Mouse (Mus musculus): ENCODE measurements around the gene Naxd. TPM values are rescaled to one million over a fixed set of nuclear protein-coding genes. Genes with fewer than 3 reads are reported as not detected.

Naxd gene
- polyA plus RNA-seq, 1 experiment, result 34.7 TPM

GRCm38 (mm10) chr8:11498786-11499485 lies 1.6 kb downstream of the Naxd start:
- no peak for TF ChIP-seq CTCF (IDR thresholded peaks at IDR 0.05; ENCODE audit: low read depth, low read length)
- no peak for TF ChIP-seq EP300 (IDR thresholded peaks at IDR 0.05; ENCODE audit: insufficient read depth, low read depth, low read length)
- TF ChIP-seq POLR2A (IDR thresholded peaks at IDR 0.05; ENCODE audit: insufficient read depth, low read length), result no peak
- H3K4me1 ChIP-seq (ENCODE audit: control insufficient read depth, insufficient read depth, low read length), result no peaks in the 10 kb centered on the region
- peaks cover 7% of the 10 kb centered on the region for H3K36me3 ChIP-seq (ENCODE audit: control insufficient read depth, insufficient read depth, low read length, poor library complexity, severe bottlenecking)
- peak overlapping the region; percentile 83; the same call in 1 of the 2 replicates for H3K9ac ChIP-seq (ENCODE audit: low read depth, poor library complexity, severe bottlenecking)
- H3K9me3 ChIP-seq (replicated peaks; ENCODE audit: control insufficient read depth, insufficient read depth, low read length, poor library complexity, severe bottlenecking), result no peaks in the 10 kb centered on the region
- H3K4me3 ChIP-seq (ENCODE audit: low read depth, low read length), result no peak overlapping the region
- H3K27ac ChIP-seq (ENCODE audit: insufficient read depth, low read length), result no peak overlapping the region
- no peaks in the 10 kb centered on the region for H3K27me3 ChIP-seq (ENCODE audit: control insufficient read depth, insufficient read depth, low read length, poor library complexity, severe bottlenecking)

- Histone ChIP-seq H3K27me3 (ENCODE audit: control insufficient read depth, insufficient read depth, low read length, poor library complexity, severe bottlenecking) (no peaks in the 10 kb centered on the region), H3K9me3 (replicated peaks; ENCODE audit: control insufficient read depth, insufficient read depth, low read length, poor library complexity, severe bottlenecking) (no peaks in the 10 kb centered on the region), H3K4me3 (ENCODE audit: low read depth, low read length) (no peak overlapping the region), H3K36me3 (ENCODE audit: control insufficient read depth, insufficient read depth, low read length, poor library complexity, severe bottlenecking) (peaks cover 20% of the 10 kb centered on the region), H3K4me1 (ENCODE audit: control insufficient read depth, insufficient read depth, low read length) (no peaks in the 10 kb centered on the region), H3K27ac (ENCODE audit: insufficient read depth, low read length) (no peak overlapping the region), H3K9ac (ENCODE audit: low read depth, poor library complexity, severe bottlenecking) (no peak overlapping the region)
- TF ChIP-seq POLR2A (IDR thresholded peaks at IDR 0.05; ENCODE audit: insufficient read depth, low read length) (no peak), EP300 (IDR thresholded peaks at IDR 0.05; ENCODE audit: insufficient read depth, low read depth, low read length) (no peak), CTCF (IDR thresholded peaks at IDR 0.05; ENCODE audit: low read depth, low read length) (no peak)
Observed at GRCm38 (mm10) chr8:11503476-11504232, 6.3 kb downstream of the Naxd start.

GRCm38 (mm10) chr8:11506074-11506473 lies 8.8 kb downstream of the Naxd start:
- H3K4me3 ChIP-seq (ENCODE audit: low read depth, low read length), result no peak overlapping the region
- no peaks in the 10 kb centered on the region for H3K4me1 ChIP-seq (ENCODE audit: control insufficient read depth, insufficient read depth, low read length)
- TF ChIP-seq EP300 (IDR thresholded peaks at IDR 0.05; ENCODE audit: insufficient read depth, low read depth, low read length) (no peak), CTCF (IDR thresholded peaks at IDR 0.05; ENCODE audit: low read depth, low read length) (no peak), POLR2A (IDR thresholded peaks at IDR 0.05; ENCODE audit: insufficient read depth, low read length) (no peak)
- H3K9me3 ChIP-seq (replicated peaks; ENCODE audit: control insufficient read depth, insufficient read depth, low read length, poor library complexity, severe bottlenecking), result no peaks in the 10 kb centered on the region
- H3K36me3 ChIP-seq (ENCODE audit: control insufficient read depth, insufficient read depth, low read length, poor library complexity, severe bottlenecking), result peaks cover 39% of the 10 kb centered on the region
- H3K27ac ChIP-seq (ENCODE audit: insufficient read depth, low read length), result no peak overlapping the region
- no peaks in the 10 kb centered on the region for H3K27me3 ChIP-seq (ENCODE audit: control insufficient read depth, insufficient read depth, low read length, poor library complexity, severe bottlenecking)
- H3K9ac ChIP-seq (ENCODE audit: low read depth, poor library complexity, severe bottlenecking), result no peak overlapping the region

GRCm38 (mm10) chr8:11506802-11507201 lies 9.5 kb downstream of the Naxd start:
- Histone ChIP-seq H3K4me3 (ENCODE audit: low read depth, low read length) (no peak overlapping the region), H3K36me3 (ENCODE audit: control insufficient read depth, insufficient read depth, low read length, poor library complexity, severe bottlenecking) (peaks cover 47% of the 10 kb centered on the region), H3K9me3 (replicated peaks; ENCODE audit: control insufficient read depth, insufficient read depth, low read length, poor library complexity, severe bottlenecking) (no peaks in the 10 kb centered on the region), H3K27me3 (ENCODE audit: control insufficient read depth, insufficient read depth, low read length, poor library complexity, severe bottlenecking) (no peaks in the 10 kb centered on the region), H3K27ac (ENCODE audit: insufficient read depth, low read length) (no peak overlapping the region), H3K9ac (ENCODE audit: low read depth, poor library complexity, severe bottlenecking) (no peak overlapping the region), H3K4me1 (ENCODE audit: control insufficient read depth, insufficient read depth, low read length) (no peaks in the 10 kb centered on the region)
- peak; percentile 75 for TF ChIP-seq CTCF (IDR thresholded peaks at IDR 0.05; ENCODE audit: low read depth, low read length)
- TF ChIP-seq POLR2A (IDR thresholded peaks at IDR 0.05; ENCODE audit: insufficient read depth, low read length), result no peak

- Histone ChIP-seq H3K27ac (ENCODE audit: insufficient read depth, low read length) (no peak overlapping the region), H3K9ac (ENCODE audit: low read depth, poor library complexity, severe bottlenecking) (no peak overlapping the region), H3K9me3 (replicated peaks; ENCODE audit: control insufficient read depth, insufficient read depth, low read length, poor library complexity, severe bottlenecking) (no peaks in the 10 kb centered on the region), H3K36me3 (ENCODE audit: control insufficient read depth, insufficient read depth, low read length, poor library complexity, severe bottlenecking) (peaks cover 58% of the 10 kb centered on the region), H3K4me1 (ENCODE audit: control insufficient read depth, insufficient read depth, low read length) (no peaks in the 10 kb centered on the region), H3K27me3 (ENCODE audit: control insufficient read depth, insufficient read depth, low read length, poor library complexity, severe bottlenecking) (no peaks in the 10 kb centered on the region), H3K4me3 (ENCODE audit: low read depth, low read length) (no peak overlapping the region)
- TF ChIP-seq POLR2A (IDR thresholded peaks at IDR 0.05; ENCODE audit: insufficient read depth, low read length), result no peak
- TF ChIP-seq EP300 (IDR thresholded peaks at IDR 0.05; ENCODE audit: insufficient read depth, low read depth, low read length), result no peak
- no peak for TF ChIP-seq CTCF (IDR thresholded peaks at IDR 0.05; ENCODE audit: low read depth, low read length)
Observed at GRCm38 (mm10) chr8:11508880-11509279, 11.6 kb downstream of the Naxd start.

GRCm38 (mm10) chr8:11510971-11511370 lies 13.7 kb downstream of the Naxd start:
- Histone ChIP-seq H3K36me3 (ENCODE audit: control insufficient read depth, insufficient read depth, low read length, poor library complexity, severe bottlenecking) (peaks cover 53% of the 10 kb centered on the region), H3K4me1 (ENCODE audit: control insufficient read depth, insufficient read depth, low read length) (no peaks in the 10 kb centered on the region), H3K9ac (ENCODE audit: low read depth, poor library complexity, severe bottlenecking) (no peak overlapping the region), H3K27ac (ENCODE audit: insufficient read depth, low read length) (no peak overlapping the region), H3K9me3 (replicated peaks; ENCODE audit: control insufficient read depth, insufficient read depth, low read length, poor library complexity, severe bottlenecking) (no peaks in the 10 kb centered on the region), H3K27me3 (ENCODE audit: control insufficient read depth, insufficient read depth, low read length, poor library complexity, severe bottlenecking) (no peaks in the 10 kb centered on the region), H3K4me3 (ENCODE audit: low read depth, low read length) (no peak overlapping the region)
- TF ChIP-seq EP300 (IDR thresholded peaks at IDR 0.05; ENCODE audit: insufficient read depth, low read depth, low read length) (no peak), CTCF (IDR thresholded peaks at IDR 0.05; ENCODE audit: low read depth, low read length) (no peak), POLR2A (IDR thresholded peaks at IDR 0.05; ENCODE audit: insufficient read depth, low read length) (no peak)

All from ES-Bruce4 (cell line).